8 mouse cellular contexts compared by ENCODE assay signal in genomic region chr4:140986024-140986710, GRCm38 (mm10). TPM values are rescaled to one million over a fixed set of nuclear protein-coding genes. Genes with fewer than 3 reads are reported as not detected.
DNase-seq lines count a peak whose midpoint lies in the region; ATAC-seq and TF ChIP-seq lines count a peak whose summit lies in the region.

No protein-coding gene starts in this region.

- ATAC-seq in forebrain, embryonic 12.5 days (ENCODE audit: low FRiP score): peak; percentile 34
- ATAC-seq in liver, embryonic 14.5 days (ENCODE audit: insufficient read depth): peak; percentile 17; the same call in 1 of the 2 replicates
- ATAC-seq in monocyte, adult 5-6 weeks (replicated peaks; ENCODE audit: insufficient number of reproducible peaks, low FRiP score, low TSS enrichment, poor library complexity, severe bottlenecking): no peak

- H3K4me3 ChIP-seq in C2C12 (ENCODE audit: insufficient read depth, poor library complexity, severe bottlenecking): peak overlapping the region; percentile 52
- peak overlapping the region; percentile 92 for H3K4me3 ChIP-seq in forebrain, embryonic 12.5 days (replicated peaks)
- H3K4me3 ChIP-seq in liver, embryonic 14.5 days (ENCODE audit: insufficient read depth in 1 of 2, low read depth in 2 of 2, low read length in 2 of 2): peak overlapping the region; percentile 64 to 71

- H3K9ac ChIP-seq in forebrain, embryonic 12.5 days: peak overlapping the region; percentile 96
- H3K9ac ChIP-seq in liver, embryonic 14.5 days (replicated peaks): no peak overlapping the region

- WGBS in forebrain, embryonic 12.5 days: 29% methylated on average over 15 of the region's 15 CpGs
- 27% methylated on average over 15 of the region's 15 CpGs for WGBS in liver, embryonic 14.5 days (ENCODE audit: insufficient replicate concordance)

- H3K79me2 ChIP-seq in C2C12 (ENCODE audit: control insufficient read depth, insufficient read depth): no peaks in the 10 kb centered on the region

- no peak for TF ChIP-seq CTCF in C2C12 (IDR thresholded peaks at IDR 0.05; ENCODE audit: control insufficient read depth, insufficient read depth, insufficient read length)
- TF ChIP-seq CTCF in liver, embryonic 14.5 days (IDR thresholded peaks at IDR 0.05; ENCODE audit: low read depth): peak; percentile 46

- peaks cover 43% of the 10 kb centered on the region for H3K4me1 ChIP-seq in forebrain, embryonic 12.5 days
- H3K4me1 ChIP-seq in liver, embryonic 14.5 days (replicated peaks; ENCODE audit: control insufficient read depth in 2 of 2, insufficient read depth in 2 of 2, low read length in 1 of 2): peaks cover 0 to 13% of the 10 kb centered on the region in 2 experiments; a peak in 2 of 4 replicates

- no peak for TF ChIP-seq EP300 in liver, embryonic 14.5 days (IDR thresholded peaks at IDR 0.05; ENCODE audit: low read depth)

- H3K4me2 ChIP-seq in forebrain, embryonic 12.5 days: peak overlapping the region; percentile 84
- peak overlapping the region; percentile 92 for H3K4me2 ChIP-seq in liver, embryonic 14.5 days (ENCODE audit: low read depth)

- 0 out of 2 replicates have a peak, but pooled peaks cover 3% of the 10 kb centered on the region for H3K9me3 ChIP-seq in forebrain, embryonic 12.5 days
- H3K9me3 ChIP-seq in liver, embryonic 14.5 days (ENCODE audit: control insufficient read depth, low read length): no peaks in the 10 kb centered on the region

- H3ac ChIP-seq in C2C12 (ENCODE audit: control insufficient read depth, insufficient read length, low read depth): no peak overlapping the region

- no peaks in the 10 kb centered on the region for H3K36me3 ChIP-seq in C2C12 (ENCODE audit: control insufficient read depth, insufficient read depth)
- H3K36me3 ChIP-seq in forebrain, embryonic 12.5 days (replicated peaks): no peaks in the 10 kb centered on the region
- H3K36me3 ChIP-seq in liver, embryonic 14.5 days (replicated peaks; ENCODE audit: control insufficient read depth, insufficient read depth, low read depth): no peaks in the 10 kb centered on the region

- peaks cover 3% of the 10 kb centered on the region for H3K27me3 ChIP-seq in C2C12 (ENCODE audit: control insufficient read depth, insufficient read depth, insufficient read length)
- 0 out of 2 replicates have a peak, but pooled peaks cover 3% of the 10 kb centered on the region for H3K27me3 ChIP-seq in forebrain, embryonic 12.5 days
- H3K27me3 ChIP-seq in liver, embryonic 14.5 days (ENCODE audit: control insufficient read depth, insufficient read depth, low read length): no peaks in the 10 kb centered on the region

- H3K27ac ChIP-seq in forebrain, embryonic 12.5 days: peak overlapping the region; percentile 65
- no peak overlapping the region for H3K27ac ChIP-seq in liver, embryonic 14.5 days

- peak; percentile 5 for DNase-seq in embryo, embryonic 11 days
- no peak for DNase-seq in embryo, embryonic 10 days (ENCODE audit: low spot score)
- no peak for DNase-seq in liver, embryonic 14.5 days (ENCODE audit: low read depth in 3 of 3, low spot score in 3 of 3)
- DNase-seq in layer of hippocampus, postnatal 10 days (ENCODE audit: low spot score in 2 of 2): no peak
- DNase-seq in c-Kit-positive CD71-positive TER-119-positive erythroid progenitor cells, embryonic 14.5 days (ENCODE audit: low spot score): no peak

- H3K79me3 ChIP-seq in C2C12 (ENCODE audit: low read depth): no peaks in the 10 kb centered on the region

TF ChIP-seq in C2C12, 6 proteins besides CTCF, POLR2A, EP300 and RAD21:
- TF ChIP-seq CEBPB (IDR thresholded peaks at IDR 0.05; ENCODE audit: low read depth): no peak

RNA-seq across cellular contexts. Expression of gene Atp13a2, which starts 0.5 kb away (rescaled TPM):
- 17.1 TPM for polyA plus RNA-seq in C2C12 (2012; fragmentation: generic; extraction: Trizol)
- polyA plus RNA-seq in forebrain, embryonic 12.5 days (2016; fragmentation: Nextera tagmentation; extraction: Ambion mirVana): 75.5 and 82.3 TPM in 2 replicates
- 17.9 and 21.6 TPM in 2 replicates for polyA plus RNA-seq in liver, embryonic 14.5 days (2012; rRNA removed)
- 11.4 and 14.1 TPM in 2 replicates for polyA plus RNA-seq in liver, embryonic 14.5 days (2014; fragmentation: Nextera tagmentation; extraction: Ambion mirVana)
- total RNA-seq in monocyte, adult 5-6 weeks (2017): 29.4 to 38.3 TPM (median 34.3 TPM) in 3 replicates
- 100 to 1,000 TPM; 233 to 238 TPM for total RNA-seq in layer of hippocampus, postnatal 10 days (2021)

RNA-seq across cellular contexts. Expression of gene Mfap2, which starts 24.1 kb away (rescaled TPM):
- polyA plus RNA-seq in C2C12 (2012; fragmentation: generic; extraction: Trizol): 2.0 TPM
- polyA plus RNA-seq in forebrain, embryonic 12.5 days (2016; fragmentation: Nextera tagmentation; extraction: Ambion mirVana): 250 and 275 TPM in 2 replicates
- polyA plus RNA-seq in liver, embryonic 14.5 days (2012; rRNA removed): 7.1 and 10.5 TPM in 2 replicates
- 11.0 and 11.6 TPM in 2 replicates for polyA plus RNA-seq in liver, embryonic 14.5 days (2014; fragmentation: Nextera tagmentation; extraction: Ambion mirVana)
- not detected in 3 replicates for total RNA-seq in monocyte, adult 5-6 weeks (2017)
- 10 to 100 TPM; 20.9 TPM for total RNA-seq in layer of hippocampus, postnatal 10 days (2021)

RNA-seq across cellular contexts. Expression of gene Sdhb, which starts 25.2 kb away (rescaled TPM):
- polyA plus RNA-seq in C2C12 (2012; fragmentation: generic; extraction: Trizol): 370 TPM
- polyA plus RNA-seq in forebrain, embryonic 12.5 days (2016; fragmentation: Nextera tagmentation; extraction: Ambion mirVana): 380 and 396 TPM in 2 replicates
- 68.1 and 86.1 TPM in 2 replicates for polyA plus RNA-seq in liver, embryonic 14.5 days (2012; rRNA removed)
- 201 and 211 TPM in 2 replicates for polyA plus RNA-seq in liver, embryonic 14.5 days (2014; fragmentation: Nextera tagmentation; extraction: Ambion mirVana)
- total RNA-seq in monocyte, adult 5-6 weeks (2017): 122 to 131 TPM (median 125 TPM) in 3 replicates
- total RNA-seq in layer of hippocampus, postnatal 10 days (2021): 100 to 1,000 TPM; 202 to 204 TPM

Comparison
In these comparisons a context has a peak if more than half of its experiments do, and no peak if none do; other contexts are left out.
1. RNA of gene Mfap2, which starts 24.1 kb away (polyA plus RNA-seq): 250 to 275 TPM in forebrain, embryonic 12.5 days; 7.1 to 11.6 TPM in liver, embryonic 14.5 days and 2.0 TPM in C2C12 (single experiment); every median in the first group is over 10 times any median in the second.
2. Peak in every context shown above with its lines, with median percentiles within 50 percentile points of each other: H3K4me3 ChIP-seq.